Mouse (Mus musculus) frontal cortex, adult (tissue): ENCODE results near the gene Mettl8.

ENCODE experiments used
- ATAC-seq: cut with Nextera tagmentation; 2 replicates; pipeline ENCODE4 v1.9.2; 2017; ENCODE audit warnings: mild to moderate bottlenecking, moderate library complexity, mixed read lengths; ENCODE audit not compliant: low TSS enrichment

Mettl8 gene

DNA sequence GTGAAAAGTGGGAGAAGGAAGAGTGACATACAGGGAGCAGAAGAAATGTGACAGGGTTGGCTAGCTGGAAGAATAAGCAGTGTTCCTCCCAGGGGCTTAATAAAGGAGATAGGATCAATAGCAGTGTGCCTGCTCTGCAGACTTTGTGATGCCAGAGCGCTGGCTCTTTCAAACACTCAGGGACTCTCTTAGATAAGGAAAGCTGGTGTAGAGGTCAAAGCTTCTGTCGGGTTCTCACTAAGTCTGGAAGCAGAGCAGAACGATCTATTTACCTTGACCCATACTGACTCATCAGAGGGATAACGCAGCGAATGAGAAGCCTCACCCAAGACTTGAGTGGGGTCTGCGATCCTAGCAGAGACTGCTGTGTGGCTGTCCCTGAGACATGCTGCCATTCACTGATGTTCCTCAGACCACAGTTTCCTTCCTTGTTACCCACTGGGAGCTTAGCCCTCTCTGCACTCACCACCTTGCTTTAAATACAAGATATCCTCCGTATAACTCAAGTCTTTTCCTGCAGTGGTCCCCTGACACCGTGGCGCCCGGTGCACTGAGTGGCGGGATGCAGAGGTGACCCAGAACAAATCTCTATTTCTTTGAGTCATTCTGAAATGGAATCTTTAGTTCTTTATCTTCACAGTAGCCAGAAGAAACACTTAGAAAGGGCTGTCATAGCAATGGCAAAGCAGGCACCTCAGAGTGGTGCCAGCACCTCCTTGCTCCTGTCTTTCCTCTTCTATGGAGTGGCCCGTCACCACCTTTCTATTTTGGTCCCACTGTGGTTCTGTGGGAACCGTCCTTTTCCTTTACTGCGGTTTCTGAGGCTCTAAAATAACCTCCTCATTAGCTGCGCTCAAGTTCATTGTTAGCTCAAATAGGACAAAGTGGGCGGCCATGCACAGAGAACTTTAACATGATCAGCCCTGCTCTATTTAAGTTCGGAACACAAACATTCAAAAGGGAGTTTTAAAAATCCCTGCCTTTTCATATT is 65.9 kb downstream of the Mettl8 start:
- 0 out of 2 replicates have a peak, but pooled peaks have one; percentile 27 for ATAC-seq

DNA sequence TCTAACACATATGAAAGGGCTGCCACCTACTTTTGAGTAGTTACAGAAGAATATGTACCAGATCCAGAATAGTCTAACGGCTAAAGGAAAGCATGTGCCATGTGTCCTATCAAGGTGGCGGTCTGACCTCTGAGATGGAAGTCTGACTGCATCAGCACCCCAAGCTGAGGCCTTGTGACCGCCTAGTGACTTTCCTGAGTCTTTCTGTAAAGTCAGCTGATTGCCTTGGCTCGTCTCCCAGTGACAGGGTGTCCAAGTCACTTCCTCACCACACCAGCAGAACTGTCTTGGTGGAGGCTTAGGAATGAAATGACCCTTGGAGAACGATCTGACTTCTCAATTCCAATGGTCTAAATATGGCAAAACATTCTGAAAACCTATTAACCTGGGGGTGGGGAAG is 77.1 kb downstream of the Mettl8 start:
- ATAC-seq = peak; percentile 44; the same call in 1 of the 2 replicates

- no peak for ATAC-seq
These were observed 80.6 kb downstream of the Mettl8 start for GRCm38 (mm10) chr2:70974769-70975168.

- ATAC-seq = no peak
These were observed 82.4 kb downstream of the Mettl8 start for GRCm38 (mm10) chr2:70972795-70973518.

GRCm38 (mm10) chr2:70970158-70970741 is 85.1 kb downstream of the Mettl8 start:
- no peak for ATAC-seq

GRCm38 (mm10) chr2:70968305-70968704 is 87.1 kb downstream of the Mettl8 start:
- ATAC-seq = no peak

DNA sequence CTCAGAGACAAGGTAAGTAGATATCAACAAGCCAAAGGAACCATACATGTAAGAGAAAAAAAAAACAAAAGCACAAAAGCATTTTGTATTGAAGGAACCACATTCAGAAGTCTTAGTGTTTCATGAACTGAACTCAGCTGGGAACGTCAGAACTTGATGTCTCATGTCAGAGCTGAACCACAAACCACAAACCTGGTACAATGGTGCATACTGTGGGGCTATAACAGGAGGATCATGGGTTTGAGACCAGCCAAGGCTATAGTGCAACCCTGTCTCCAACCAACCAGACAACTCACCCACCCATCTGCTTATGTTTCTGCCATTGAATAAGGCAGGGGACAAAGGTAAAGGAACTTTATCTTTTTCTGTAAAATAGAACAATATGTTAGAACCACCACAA is 88.2 kb downstream of the Mettl8 start:
- no peak for ATAC-seq

- ATAC-seq = no peak
These were observed 90.6 kb downstream of the Mettl8 start for GRCm38 (mm10) chr2:70964809-70965208.

GRCm38 (mm10) chr2:70962921-70963320 is 92.5 kb downstream of the Mettl8 start:
- no peak for ATAC-seq

DNA sequence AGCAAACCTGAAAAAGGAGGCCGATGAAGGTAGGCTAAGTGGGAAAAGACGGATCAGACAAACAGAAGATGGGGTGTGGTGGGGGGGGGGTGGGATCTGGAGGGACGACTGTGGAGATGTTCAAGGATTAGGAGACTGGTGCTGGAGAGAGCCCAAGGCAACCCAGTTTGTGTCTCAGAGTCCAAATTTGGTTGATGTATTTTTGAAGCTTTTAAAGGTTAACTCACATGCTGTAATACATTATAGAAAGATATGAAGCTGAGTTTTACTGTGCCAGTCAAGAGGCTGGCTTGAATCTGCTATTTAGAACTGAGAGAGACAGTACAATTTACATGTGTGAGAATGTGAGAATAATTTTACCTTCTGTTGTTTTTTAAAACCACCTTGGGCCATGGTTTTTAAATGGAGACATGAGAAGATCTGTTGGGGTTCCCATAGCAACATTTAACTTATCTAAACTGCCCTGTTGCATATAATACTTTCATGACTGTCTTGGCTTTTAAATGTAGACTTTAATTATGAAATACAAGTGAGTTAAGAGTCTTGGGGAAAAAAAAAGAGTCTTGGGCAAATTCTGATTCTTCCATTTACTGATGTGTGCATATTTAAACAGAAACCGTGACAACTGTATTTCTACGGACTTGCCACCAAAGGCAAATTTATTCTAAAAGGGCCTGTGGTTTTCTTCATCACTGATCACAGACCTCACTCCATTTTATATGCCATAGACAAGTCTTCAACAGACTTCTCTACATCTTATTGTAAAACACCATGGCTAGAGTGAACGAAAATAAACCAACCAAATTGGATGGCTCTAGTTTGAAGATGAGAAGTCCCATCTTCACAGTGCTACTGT is 94.1 kb downstream of the Mettl8 start:
- ATAC-seq = peak; percentile 45

- no peak for ATAC-seq
These were observed 95.3 kb downstream of the Mettl8 start for GRCm38 (mm10) chr2:70960090-70960489.

GRCm38 (mm10) chr2:70959337-70959736 is 96.0 kb downstream of the Mettl8 start:
- ATAC-seq = no peak

DNA sequence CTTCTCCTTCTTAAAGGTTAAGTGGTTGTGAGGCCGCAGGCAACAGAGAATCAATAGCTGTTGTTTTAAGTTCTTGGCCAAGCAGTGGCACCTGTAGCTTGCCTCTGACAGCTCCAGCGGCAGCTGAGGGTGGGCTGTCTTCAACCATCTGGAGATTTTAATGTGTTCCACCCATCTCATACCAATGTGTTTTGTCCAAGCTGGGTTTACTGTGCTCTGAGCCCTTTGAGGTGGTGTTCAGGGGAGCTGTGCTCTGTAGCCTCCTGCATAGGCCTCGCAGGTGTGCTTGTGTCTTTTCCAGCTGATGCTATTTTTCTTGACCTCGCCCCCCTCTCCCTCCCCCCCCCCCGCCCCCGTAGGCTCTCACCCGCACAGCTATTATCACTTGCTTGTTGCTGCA is 96.8 kb downstream of the Mettl8 start:
- no peak for ATAC-seq

- ATAC-seq = no peak
These were observed 101.8 kb downstream of the Mettl8 start for GRCm38 (mm10) chr2:70953616-70954015.

GRCm38 (mm10) chr2:70951944-70952343 is 103.4 kb downstream of the Mettl8 start:
- no peak for ATAC-seq

DNA sequence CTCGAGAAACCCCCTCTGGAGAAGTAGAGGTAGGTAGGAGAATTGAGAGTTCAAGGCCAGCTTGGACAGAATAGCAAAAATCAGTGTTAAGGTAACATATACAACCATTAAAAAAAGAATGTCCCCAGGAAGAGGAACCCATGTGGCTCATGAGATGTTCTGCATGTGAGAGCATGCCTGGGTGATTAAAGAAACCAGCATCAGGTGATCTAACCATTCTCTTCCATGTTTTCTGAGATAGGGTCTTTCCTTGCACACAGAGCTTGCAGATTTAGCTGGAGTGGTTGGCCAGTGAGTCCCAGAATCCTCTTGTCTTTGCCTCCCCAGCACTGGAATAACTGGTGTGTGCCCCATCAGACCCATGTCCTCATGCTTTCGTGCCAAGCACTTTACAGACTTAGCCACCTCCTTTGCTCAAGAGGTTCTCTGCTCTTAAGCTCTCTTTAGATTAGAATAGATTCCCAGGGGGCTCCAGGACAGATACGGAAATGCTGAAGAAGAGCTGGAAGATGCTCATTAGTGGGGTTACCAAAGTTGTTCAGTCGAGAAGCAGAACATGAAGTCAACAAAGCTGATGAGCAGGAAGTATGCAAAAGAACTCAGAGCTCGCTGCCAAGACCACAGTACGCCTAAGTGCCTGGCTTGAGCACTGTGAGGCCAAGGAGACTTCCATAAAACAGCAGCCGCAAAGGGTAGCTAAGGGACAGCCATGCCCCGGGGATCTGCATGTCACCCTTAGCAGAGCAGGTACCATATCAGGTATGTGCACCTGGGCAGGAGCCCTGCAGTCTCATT is 110.7 kb downstream of the Mettl8 start:
- ATAC-seq = no peak

GRCm38 (mm10) chr2:70940826-70941225 is 114.6 kb downstream of the Mettl8 start:
- no peak for ATAC-seq

GRCm38 (mm10) chr2:70938844-70939494 is 116.4 kb downstream of the Mettl8 start:
- ATAC-seq = 0 out of 2 replicates have a peak, but pooled peaks have one; percentile 48

GRCm38 (mm10) chr2:70934772-70935171 is 120.6 kb downstream of the Mettl8 start:
- ATAC-seq = peak; percentile 66

DNA sequence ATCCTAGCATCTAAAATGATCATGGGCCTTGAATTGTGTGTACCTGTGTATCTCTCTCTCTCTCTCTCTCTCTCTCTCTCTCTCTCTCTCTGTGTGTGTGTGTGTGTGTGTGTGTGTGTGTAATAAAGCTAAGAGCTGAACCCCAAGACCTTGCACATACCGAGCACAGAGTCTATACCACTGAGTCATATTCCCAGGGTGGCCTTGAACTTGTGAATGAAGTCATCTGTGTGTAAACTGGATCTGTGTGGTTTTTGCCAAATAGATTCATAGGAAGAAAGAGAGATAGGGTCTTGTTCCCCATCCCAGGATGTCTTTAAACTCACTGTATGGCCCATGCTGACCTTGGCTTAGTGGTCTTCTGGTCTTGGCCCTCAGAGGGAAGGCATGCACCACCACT is 121.9 kb downstream of the Mettl8 start:
- no peak for ATAC-seq
